In genomic region chr17:16004871-16005575, GRCm38 (mm10) we compare ENCODE assay signal across 14 mouse cellular contexts.
A peak's percentile ranks its signal among the peaks of the same experiment; 100 is the strongest.
DNase-seq lines count a peak whose midpoint lies in the region; ATAC-seq lines count a peak whose summit lies in the region.
"Had no signal": no experiment of that assay in that cellular context is flagged by ENCODE, and none has a peak within 500 bp of the region (broad histone marks: within the 10 kb centered on the region; RNA-seq: fewer than 3 reads in every experiment).

No protein-coding gene starts in this region.

- H3K4me1 ChIP-seq in kidney, embryonic 15.5 days, result peaks cover 6% of the 10 kb centered on the region; the same call in 1 of the 2 replicates
- H3K4me1 ChIP-seq in hindbrain, embryonic 16.5 days (ENCODE audit: control insufficient read depth, insufficient read depth, low read depth, low read length), result peaks cover 4% of the 10 kb centered on the region; the same call in 1 of the 2 replicates
- H3K4me1 ChIP-seq in neural tube, embryonic 14.5 days (ENCODE audit: control insufficient read depth, insufficient read depth, low read length), result no peaks in the 10 kb centered on the region; the same call in 1 of the 2 replicates
- H3K4me1 ChIP-seq: embryonic facial prominence, embryonic 15.5 days had no signal

- H3K9me3 ChIP-seq in kidney, embryonic 15.5 days (replicated peaks), result no peaks in the 10 kb centered on the region
- no peaks in the 10 kb centered on the region for H3K9me3 ChIP-seq in hindbrain, embryonic 16.5 days (ENCODE audit: control insufficient read depth, low read length)
- no peaks in the 10 kb centered on the region for H3K9me3 ChIP-seq in neural tube, embryonic 14.5 days (ENCODE audit: control insufficient read depth, low read length)
- H3K9me3 ChIP-seq: embryonic facial prominence, embryonic 15.5 days had no signal

- 30% methylated on average over 7 of the region's 7 CpGs for WGBS in kidney, embryonic 15.5 days
- WGBS in hindbrain, embryonic 16.5 days, result 32% methylated on average over 7 of the region's 7 CpGs
- WGBS in neural tube, embryonic 14.5 days, result 17% methylated on average over 7 of the region's 7 CpGs

- DNase-seq in kidney, postnatal 36 days, result no peak
- DNase-seq in embryo, embryonic 9.5 days (ENCODE audit: extremely low spot score), result peak; percentile 45
- DNase-seq in MN1 (ENCODE audit: low spot score), result no peak
- DNase-seq in adrenal gland, postnatal 25 days, result no peak
- DNase-seq in ovary, postnatal 10 days (ENCODE audit: low spot score), result no peak
- DNase-seq: adrenal gland, postnatal 14 days; right cerebral cortex, adult 18-20 months; thymus, postnatal 36 days had no signal

- H3K9ac ChIP-seq in kidney, embryonic 15.5 days, result no peak overlapping the region
- H3K9ac ChIP-seq in hindbrain, embryonic 16.5 days (ENCODE audit: low read depth, low read length), result no peak overlapping the region
- H3K9ac ChIP-seq in neural tube, embryonic 14.5 days (replicated peaks; ENCODE audit: low read depth, low read length), result 0 out of 2 replicates have a peak overlapping the region, but pooled peaks have one; percentile 16
- H3K9ac ChIP-seq: embryonic facial prominence, embryonic 15.5 days had no signal

- H3K27me3 ChIP-seq in kidney, embryonic 15.5 days, result no peaks in the 10 kb centered on the region
- H3K27me3 ChIP-seq in hindbrain, embryonic 16.5 days (replicated peaks; ENCODE audit: control insufficient read depth, insufficient read depth, low read length), result no peaks in the 10 kb centered on the region
- no peaks in the 10 kb centered on the region for H3K27me3 ChIP-seq in neural tube, embryonic 14.5 days (ENCODE audit: control insufficient read depth, insufficient read depth, low read length)
- H3K27me3 ChIP-seq: CH12.LX; embryonic facial prominence, embryonic 15.5 days had no signal

- H3K27ac ChIP-seq in kidney, embryonic 15.5 days, result no peak overlapping the region
- H3K27ac ChIP-seq in hindbrain, embryonic 16.5 days (ENCODE audit: low read depth, low read length), result no peak overlapping the region
- 0 out of 2 replicates have a peak overlapping the region, but pooled peaks have one; percentile 23 for H3K27ac ChIP-seq in neural tube, embryonic 14.5 days (ENCODE audit: low read depth, low read length)
- H3K27ac ChIP-seq: embryonic facial prominence, embryonic 15.5 days; macrophage had no signal

- no peak overlapping the region for H3K4me3 ChIP-seq in kidney, embryonic 15.5 days (replicated peaks)
- no peak overlapping the region for H3K4me3 ChIP-seq in hindbrain, embryonic 16.5 days (ENCODE audit: low read length)
- no peak overlapping the region for H3K4me3 ChIP-seq in neural tube, embryonic 14.5 days (ENCODE audit: low read depth, low read length)
- H3K4me3 ChIP-seq: embryonic facial prominence, embryonic 15.5 days had no signal

- no peaks in the 10 kb centered on the region for H3K36me3 ChIP-seq in kidney, embryonic 15.5 days
- no peaks in the 10 kb centered on the region for H3K36me3 ChIP-seq in hindbrain, embryonic 16.5 days (ENCODE audit: control insufficient read depth, insufficient read depth, low read length)
- no peaks in the 10 kb centered on the region for H3K36me3 ChIP-seq in neural tube, embryonic 14.5 days (ENCODE audit: control insufficient read depth, insufficient read depth, low read length)
- H3K36me3 ChIP-seq: embryonic facial prominence, embryonic 15.5 days had no signal

- H3K4me2 ChIP-seq in kidney, embryonic 15.5 days, result no peak overlapping the region
- no peak overlapping the region for H3K4me2 ChIP-seq in hindbrain, embryonic 16.5 days (ENCODE audit: low read length)
- no peak overlapping the region for H3K4me2 ChIP-seq in neural tube, embryonic 14.5 days (ENCODE audit: low read depth, low read length)
- H3K4me2 ChIP-seq: embryonic facial prominence, embryonic 15.5 days had no signal

- ATAC-seq in kidney, embryonic 15.5 days (replicated peaks; ENCODE audit: low FRiP score), result peak; percentile 58; the same call in 1 of the 2 replicates
- peak; percentile 70 for ATAC-seq in hindbrain, embryonic 16.5 days
- peak; percentile 73 for ATAC-seq in neural tube, embryonic 14.5 days (ENCODE audit: low read depth)
